Mouse (Mus musculus) limb, embryonic 15.5 days (tissue): ENCODE data around the gene Gpc3. TPM values are rescaled to one million over a fixed set of nuclear protein-coding genes. Genes with fewer than 3 reads are reported as not detected.

Experiments used
- ATAC-seq: fragments of 200-750 bp; cut with Nextera tagmentation; 2 replicates; pipeline ENCODE4 v1.8.0; 2017; ENCODE audit warnings: low read depth, moderate TSS enrichment; ENCODE audit not compliant: insufficient number of reproducible peaks, low FRiP score, low TSS enrichment
- H3K27ac ChIP-seq: fragments of 300-500 bp; sonication (generic); 2 replicates; pipeline ENCODE4 v1.5.1; 2015; ENCODE audit warnings: moderate library complexity, mild to moderate bottlenecking, inconsistent platforms
- H3K27me3 ChIP-seq: fragments of 300-500 bp; sonication (generic); 2 replicates; pipeline ENCODE4 v1.6.1; 2015; ENCODE audit warnings: inconsistent platforms
- H3K36me3 ChIP-seq: fragments of 300-500 bp; sonication (generic); 2 replicates; pipeline ENCODE4 v1.6.1; 2015; ENCODE audit warnings: inconsistent platforms
- H3K4me1 ChIP-seq: fragments of 300-500 bp; sonication (generic); 2 replicates; pipeline ENCODE4 v1.6.1; 2015; ENCODE audit warnings: inconsistent platforms
- H3K4me2 ChIP-seq: fragments of 300-500 bp; sonication (generic); 2 replicates; pipeline ENCODE4 v1.6.1; 2015; ENCODE audit warnings: mild to moderate bottlenecking, inconsistent platforms
- H3K4me3 ChIP-seq: fragments of 300-500 bp; sonication (generic); 2 replicates; pipeline ENCODE4 v1.5.1; 2015; ENCODE audit warnings: mild to moderate bottlenecking, inconsistent platforms
- H3K9ac ChIP-seq: fragments of 300-500 bp; sonication (generic); 2 replicates; pipeline ENCODE4 v1.6.1; 2015; ENCODE audit warnings: inconsistent platforms
- H3K9me3 ChIP-seq: fragments of 300-500 bp; sonication (generic); 2 replicates; pipeline ENCODE4 v1.6.1; 2016; ENCODE audit warnings: inconsistent platforms
- WGBS: fragments of 180-500 bp; shearing (Covaris S2); methylation state at CpG from one replicate; pipeline ENCODE4 v1.1.7; 2015; 5-methylcytosine and 5-hydroxymethylcytosine counted together
- polyA plus RNA-seq: library from polyadenylated mRNA; unstranded; fragments of >200 nt; fragmentation: Nextera tagmentation; extraction: Ambion mirVana; gene quantifications from 2 replicates; pipeline ENCODE4 v1.2.1, GENCODE M21; 2015

Gpc3 gene
- polyA plus RNA-seq, 1 experiment from 2014 or later, result 768 TPM

- no peaks in the 10 kb centered on the region for H3K27me3 ChIP-seq
- H3K4me3 ChIP-seq, result no peak overlapping the region
- WGBS, result 28% methylated on average over 6 of the region's 6 CpGs
- H3K27ac ChIP-seq, result no peak overlapping the region; the same call in 1 of the 2 replicates
- no peaks in the 10 kb centered on the region for H3K9me3 ChIP-seq
- H3K4me1 ChIP-seq, result 0 out of 2 replicates have a peak, but pooled peaks cover 6% of the 10 kb centered on the region
- H3K36me3 ChIP-seq, result no peaks in the 10 kb centered on the region
- no peak overlapping the region for H3K4me2 ChIP-seq
- no peak; the same call in 1 of the 2 replicates for ATAC-seq
- no peak overlapping the region for H3K9ac ChIP-seq
These were observed 160.1 kb downstream of the Gpc3 start for GRCm38 (mm10) chrX:52453445-52454182.

GRCm38 (mm10) chrX:52449177-52449576, 164.6 kb downstream of the Gpc3 start:
- ATAC-seq, result no peak
- Histone ChIP-seq H3K4me2 (no peak overlapping the region), H3K27me3 (peaks cover 3% of the 10 kb centered on the region; the same call in 1 of the 2 replicates), H3K4me3 (no peak overlapping the region), H3K36me3 (no peaks in the 10 kb centered on the region), H3K9me3 (no peaks in the 10 kb centered on the region), H3K27ac (no peak overlapping the region), H3K9ac (no peak overlapping the region), H3K4me1 (peaks cover 15% of the 10 kb centered on the region; the same call in 1 of the 2 replicates)
- WGBS, result 48% methylated on average over 2 of the region's 2 CpGs

GRCm38 (mm10) chrX:52448496-52448895, 165.3 kb downstream of the Gpc3 start:
- Histone ChIP-seq H3K4me1 (peaks cover 14% of the 10 kb centered on the region; the same call in 1 of the 2 replicates), H3K27ac (no peak overlapping the region), H3K36me3 (no peaks in the 10 kb centered on the region), H3K27me3 (peaks cover 3% of the 10 kb centered on the region; the same call in 1 of the 2 replicates), H3K9me3 (no peaks in the 10 kb centered on the region), H3K4me3 (no peak overlapping the region), H3K4me2 (no peak overlapping the region), H3K9ac (no peak overlapping the region)
- ATAC-seq, result no peak
- 39% methylated on average over 3 of the region's 3 CpGs for WGBS

- no peak for ATAC-seq
These were observed 167.2 kb downstream of the Gpc3 start for GRCm38 (mm10) chrX:52446530-52446929.

GRCm38 (mm10) chrX:52444977-52445376, 168.8 kb downstream of the Gpc3 start:
- H3K4me3 ChIP-seq, result no peak overlapping the region
- peaks cover 13% of the 10 kb centered on the region; the same call in 1 of the 2 replicates for H3K4me1 ChIP-seq
- H3K9me3 ChIP-seq, result no peaks in the 10 kb centered on the region
- no peaks in the 10 kb centered on the region for H3K36me3 ChIP-seq
- no peak overlapping the region for H3K4me2 ChIP-seq
- no peak overlapping the region for H3K9ac ChIP-seq
- 20% methylated on average over 2 of the region's 2 CpGs for WGBS
- ATAC-seq, result peak; percentile 71
- peaks cover 3% of the 10 kb centered on the region; the same call in 1 of the 2 replicates for H3K27me3 ChIP-seq
- no peak overlapping the region for H3K27ac ChIP-seq

More at GRCm38 (mm10) chrX:52446530-52446929, 167.2 kb downstream of the Gpc3 start:
- Histone ChIP-seq H3K4me1 (peaks cover 13% of the 10 kb centered on the region; the same call in 1 of the 2 replicates), H3K27me3 (peaks cover 3% of the 10 kb centered on the region; the same call in 1 of the 2 replicates), H3K9ac (no peak overlapping the region), H3K4me3 (no peak overlapping the region), H3K4me2 (no peak overlapping the region), H3K36me3 (no peaks in the 10 kb centered on the region), H3K9me3 (no peaks in the 10 kb centered on the region), H3K27ac (no peak overlapping the region)
- 41% methylated on average over 3 of the region's 3 CpGs for WGBS

- no peak overlapping the region for H3K4me3 ChIP-seq
- WGBS, result 65% methylated on average over 3 of the region's 3 CpGs
These were observed 172.0 kb downstream of the Gpc3 start for GRCm38 (mm10) chrX:52441798-52442197.

GRCm38 (mm10) chrX:52439421-52439820, 174.3 kb downstream of the Gpc3 start:
- Histone ChIP-seq H3K27me3 (no peaks in the 10 kb centered on the region), H3K4me1 (0 out of 2 replicates have a peak, but pooled peaks cover 2% of the 10 kb centered on the region), H3K9ac (no peak overlapping the region), H3K27ac (no peak overlapping the region), H3K4me2 (no peak overlapping the region), H3K9me3 (no peaks in the 10 kb centered on the region), H3K36me3 (no peaks in the 10 kb centered on the region), H3K4me3 (no peak overlapping the region)
- WGBS, result 52% methylated on average over 5 of the region's 5 CpGs
- ATAC-seq, result no peak

More at GRCm38 (mm10) chrX:52441798-52442197, 172.0 kb downstream of the Gpc3 start:
- H3K27me3 ChIP-seq, result no peaks in the 10 kb centered on the region
- no peak overlapping the region for H3K9ac ChIP-seq
- H3K36me3 ChIP-seq, result no peaks in the 10 kb centered on the region
- no peak overlapping the region for H3K4me2 ChIP-seq
- peaks cover 6% of the 10 kb centered on the region; the same call in 1 of the 2 replicates for H3K4me1 ChIP-seq
- H3K9me3 ChIP-seq, result no peaks in the 10 kb centered on the region
- ATAC-seq, result no peak
- H3K27ac ChIP-seq, result no peak overlapping the region

GRCm38 (mm10) chrX:52425605-52426004, 188.1 kb downstream of the Gpc3 start:
- 44% methylated on average over 5 of the region's 5 CpGs for WGBS

GRCm38 (mm10) chrX:52419850-52420249, 193.9 kb downstream of the Gpc3 start:
- no peak overlapping the region for H3K4me3 ChIP-seq
- H3K36me3 ChIP-seq, result no peaks in the 10 kb centered on the region
- H3K27me3 ChIP-seq, result no peaks in the 10 kb centered on the region
- 65% methylated on average over 3 of the region's 3 CpGs for WGBS
- H3K9ac ChIP-seq, result no peak overlapping the region
- H3K9me3 ChIP-seq, result no peaks in the 10 kb centered on the region
- H3K4me2 ChIP-seq, result no peak overlapping the region
- ATAC-seq, result no peak
- H3K4me1 ChIP-seq, result no peaks in the 10 kb centered on the region
- H3K27ac ChIP-seq, result no peak overlapping the region

More at GRCm38 (mm10) chrX:52425605-52426004, 188.1 kb downstream of the Gpc3 start:
- Histone ChIP-seq H3K4me1 (no peaks in the 10 kb centered on the region), H3K4me2 (no peak overlapping the region), H3K4me3 (no peak overlapping the region), H3K27me3 (no peaks in the 10 kb centered on the region), H3K27ac (0 out of 2 replicates have a peak overlapping the region, but pooled peaks have one; percentile 4), H3K36me3 (0 out of 2 replicates have a peak, but pooled peaks cover 5% of the 10 kb centered on the region), H3K9ac (no peak overlapping the region), H3K9me3 (no peaks in the 10 kb centered on the region)
- peak; percentile 63; the same call in 1 of the 2 replicates for ATAC-seq

- no peak for ATAC-seq
- no peak overlapping the region for H3K4me2 ChIP-seq
- WGBS, result 81% methylated on average over 3 of the region's 3 CpGs
- no peaks in the 10 kb centered on the region for H3K4me1 ChIP-seq
- no peak overlapping the region for H3K9ac ChIP-seq
- no peaks in the 10 kb centered on the region for H3K36me3 ChIP-seq
- no peaks in the 10 kb centered on the region for H3K9me3 ChIP-seq
- no peaks in the 10 kb centered on the region for H3K27me3 ChIP-seq
- H3K27ac ChIP-seq, result no peak overlapping the region
- H3K4me3 ChIP-seq, result no peak overlapping the region
These were observed 200.8 kb downstream of the Gpc3 start for GRCm38 (mm10) chrX:52412936-52413335.

- H3K36me3 ChIP-seq, result no peaks in the 10 kb centered on the region
- H3K4me3 ChIP-seq, result no peak overlapping the region
- H3K27me3 ChIP-seq, result no peaks in the 10 kb centered on the region
- WGBS, result 89% methylated on average over 2 of the region's 2 CpGs
- H3K4me1 ChIP-seq, result no peaks in the 10 kb centered on the region
- H3K9me3 ChIP-seq, result no peaks in the 10 kb centered on the region
- no peak overlapping the region for H3K4me2 ChIP-seq
- no peak overlapping the region for H3K27ac ChIP-seq
- ATAC-seq, result no peak
- H3K9ac ChIP-seq, result no peak overlapping the region
These were observed 212.6 kb downstream of the Gpc3 start for GRCm38 (mm10) chrX:52401188-52401587.

- Histone ChIP-seq H3K4me3 (no peak overlapping the region), H3K9me3 (no peaks in the 10 kb centered on the region), H3K27ac (no peak overlapping the region), H3K36me3 (no peaks in the 10 kb centered on the region), H3K27me3 (no peaks in the 10 kb centered on the region), H3K4me1 (no peaks in the 10 kb centered on the region), H3K4me2 (no peak overlapping the region), H3K9ac (no peak overlapping the region)
- ATAC-seq, result no peak
- 57% methylated on average over 3 of the region's 3 CpGs for WGBS
These were observed 238.6 kb downstream of the Gpc3 start for GRCm38 (mm10) chrX:52375129-52375528.
